Mouse (Mus musculus) lung, adult 2 months (tissue): ENCODE results near the gene Osgin1.

Source experiments
- CTCF ChIP-seq: fragments of 200-500 bp; IDR thresholded peaks from 2 replicates; pipeline ENCODE4 v1.5.1; 2011; ENCODE audit warnings: mild to moderate bottlenecking, low read length, control low read depth; ENCODE audit not compliant: insufficient read depth
- POLR2A ChIP-seq: fragments of 200-500 bp; IDR thresholded peaks from 2 replicates; pipeline ENCODE4 v1.6.1; 2011; ENCODE audit warnings: low read depth, mild to moderate bottlenecking, control low read depth, low read length, borderline replicate concordance; ENCODE audit errors: extremely low read depth

DNA sequence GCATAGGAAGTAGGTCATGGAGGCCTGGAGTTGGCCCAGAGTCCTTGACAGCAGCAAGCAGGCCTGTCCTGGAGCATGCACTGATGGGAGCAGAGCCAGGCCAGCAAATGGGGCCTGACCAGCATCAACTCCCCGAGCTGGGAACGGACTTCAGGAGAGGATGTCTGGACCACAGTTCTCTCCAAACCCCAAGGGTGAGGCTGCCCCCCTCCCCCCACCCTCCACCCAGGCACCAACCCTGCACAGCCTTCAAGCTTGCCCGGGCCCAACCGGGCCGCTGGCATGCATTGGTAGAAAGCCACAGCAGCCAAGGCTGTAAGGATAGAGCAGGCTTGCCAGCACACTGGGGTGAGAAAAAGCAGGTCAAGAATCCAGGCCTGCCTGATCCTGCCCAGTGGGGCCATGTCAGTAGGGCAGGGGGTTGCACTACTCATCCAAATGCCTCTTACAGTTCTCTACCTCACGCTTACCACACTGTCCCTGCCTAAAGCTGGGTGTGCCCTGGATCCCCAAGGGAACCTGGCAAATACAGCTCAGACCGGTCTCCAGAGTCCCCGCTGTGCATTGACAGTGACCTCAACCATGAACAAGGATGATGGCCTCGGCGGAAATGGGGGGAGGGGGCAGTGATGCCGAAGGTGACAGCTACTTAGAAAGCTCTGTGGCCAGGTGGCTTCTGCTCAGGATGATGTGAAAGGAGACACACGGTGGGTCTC lies 6.1 kb upstream of the Osgin1 start:
- TF ChIP-seq POLR2A: no peak
- TF ChIP-seq CTCF: no peak
